Mouse (Mus musculus): ENCODE measurements around the gene Dennd1a.

The Dennd1a gene

DNA sequence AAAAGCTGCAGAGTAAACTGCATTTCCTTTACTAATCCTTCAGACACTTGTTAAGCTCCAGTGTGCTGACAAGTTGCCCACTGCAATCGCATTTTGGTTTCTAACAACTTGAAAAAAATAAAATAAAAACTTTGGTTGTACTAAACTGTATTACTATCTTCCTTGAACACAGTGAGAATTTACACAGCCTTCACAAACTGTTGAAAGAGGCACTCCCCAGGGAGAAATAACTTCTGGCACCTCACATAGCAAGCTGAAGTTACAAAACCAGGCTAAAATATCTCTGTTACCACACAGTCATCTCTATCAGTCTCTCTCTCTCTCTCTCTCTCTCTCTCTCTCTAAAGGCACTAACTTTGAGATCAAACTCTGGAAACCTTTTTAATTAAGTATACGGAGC is 63.4 kb downstream of the Dennd1a start:
- no peak for DNase-seq (ENCODE audit: low read depth)

DNA sequence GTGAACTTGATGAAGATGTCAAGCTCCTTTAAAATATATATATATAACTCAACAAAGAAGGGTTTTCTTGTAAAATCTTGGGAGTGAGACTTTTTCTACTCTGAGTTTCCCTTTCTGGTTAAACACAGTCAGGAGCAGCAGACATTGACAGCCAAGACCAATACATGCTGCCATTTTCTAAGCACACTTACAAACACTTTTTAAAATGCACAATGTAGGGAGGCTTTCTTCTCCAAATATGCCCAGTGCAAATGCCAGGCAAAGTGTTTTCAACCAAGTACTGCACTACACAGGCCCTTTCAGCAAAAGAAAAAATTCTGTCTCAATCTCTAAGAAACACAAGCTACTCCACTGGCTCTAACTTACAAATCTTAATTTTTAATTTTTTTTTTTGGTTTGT is 65.7 kb downstream of the Dennd1a start:
- DNase-seq (ENCODE audit: low read depth) = no peak

DNA sequence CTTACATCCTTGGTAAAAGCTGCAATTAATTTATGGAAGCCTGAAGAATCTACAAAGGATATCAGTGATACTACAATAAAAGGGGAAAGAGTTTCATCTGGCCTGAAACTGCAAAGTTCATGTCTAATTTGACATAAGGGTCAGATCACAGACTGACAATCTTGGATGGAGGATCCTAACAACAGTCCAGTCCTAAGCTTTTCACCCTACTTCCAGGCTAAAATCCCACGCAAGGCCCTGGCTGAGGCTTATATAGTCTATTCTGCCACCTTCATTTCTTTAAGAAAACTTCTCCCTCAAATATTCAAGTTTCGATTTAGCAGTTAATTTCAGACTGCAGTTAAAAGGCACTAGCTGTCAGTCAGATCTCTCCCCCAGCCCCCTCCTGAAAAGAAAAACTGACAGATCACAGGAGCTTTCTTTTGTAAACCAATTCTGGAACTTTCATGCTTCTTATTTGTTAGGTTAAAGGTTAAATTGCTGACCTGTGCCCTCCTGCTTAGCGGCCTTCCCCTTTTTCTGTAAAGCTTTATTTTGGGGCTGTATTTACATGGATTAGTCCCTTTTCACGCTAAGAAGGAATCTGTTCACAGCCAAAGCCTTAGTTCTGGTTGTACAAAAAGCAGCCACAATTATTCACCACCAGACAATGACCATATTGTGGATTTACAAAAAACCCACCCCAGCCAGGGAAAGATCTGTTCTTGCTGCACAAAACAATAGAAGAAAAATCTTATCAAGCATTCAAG is 66.3 kb downstream of the Dennd1a start:
- no peak for DNase-seq (ENCODE audit: low read depth)

GRCm38 (mm10) chr2:38219666-38220065 is 67.5 kb downstream of the Dennd1a start:
- no peak for DNase-seq (ENCODE audit: low read depth)

- DNase-seq (ENCODE audit: low read depth) = no peak
These were observed 74.1 kb downstream of the Dennd1a start for GRCm38 (mm10) chr2:38213041-38213440.

DNA sequence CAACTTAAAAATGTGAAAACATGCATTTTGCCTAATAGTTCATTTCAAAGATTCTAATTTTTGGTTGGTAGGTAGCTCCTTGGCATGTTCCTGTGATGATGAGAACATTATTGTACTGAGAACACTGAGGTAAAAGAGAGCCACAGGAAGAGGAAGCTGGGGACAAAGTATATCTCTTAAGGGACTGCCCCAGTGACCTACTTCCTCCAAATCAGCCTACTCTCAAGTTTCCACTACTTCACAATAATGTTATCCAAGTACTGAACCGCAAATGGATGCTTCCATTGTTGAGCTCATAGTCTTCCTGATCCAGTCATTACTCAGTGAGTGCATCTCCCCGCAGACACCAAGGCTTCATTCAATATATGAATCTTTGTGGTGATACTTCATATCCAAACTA is 75.8 kb downstream of the Dennd1a start:
- DNase-seq (ENCODE audit: low read depth) = no peak

GRCm38 (mm10) chr2:38207752-38208151 is 79.4 kb downstream of the Dennd1a start:
- DNase-seq (ENCODE audit: low read depth) = no peak

- no peak for DNase-seq (ENCODE audit: low read depth)
These were observed 81.9 kb downstream of the Dennd1a start for GRCm38 (mm10) chr2:38205281-38205680.

GRCm38 (mm10) chr2:38204696-38205095 is 82.5 kb downstream of the Dennd1a start:
- no peak for DNase-seq (ENCODE audit: low read depth)

DNA sequence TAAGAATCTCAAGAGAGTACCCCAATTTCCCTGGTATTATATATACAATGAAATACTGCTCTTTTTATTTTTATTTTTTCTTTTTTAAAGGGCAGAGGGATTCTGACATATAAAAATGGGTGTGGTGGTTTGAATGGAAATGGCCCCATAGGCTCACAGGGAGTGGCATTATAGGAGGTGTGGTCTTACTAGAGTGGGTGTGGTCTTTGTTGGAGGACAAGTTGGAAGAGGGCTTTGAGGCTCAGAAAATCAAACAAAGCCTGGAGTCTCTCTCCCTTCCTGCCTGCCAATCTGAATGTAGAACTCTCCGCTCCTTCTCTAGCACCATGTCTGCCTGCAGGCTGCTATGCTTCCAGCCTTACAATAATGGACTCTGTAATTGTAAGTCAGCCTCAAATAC is 89.1 kb downstream of the Dennd1a start:
- no peak for DNase-seq (ENCODE audit: low read depth)

GRCm38 (mm10) chr2:38196199-38197060 is 90.8 kb downstream of the Dennd1a start:
- no peak for DNase-seq (ENCODE audit: low read depth)

DNA sequence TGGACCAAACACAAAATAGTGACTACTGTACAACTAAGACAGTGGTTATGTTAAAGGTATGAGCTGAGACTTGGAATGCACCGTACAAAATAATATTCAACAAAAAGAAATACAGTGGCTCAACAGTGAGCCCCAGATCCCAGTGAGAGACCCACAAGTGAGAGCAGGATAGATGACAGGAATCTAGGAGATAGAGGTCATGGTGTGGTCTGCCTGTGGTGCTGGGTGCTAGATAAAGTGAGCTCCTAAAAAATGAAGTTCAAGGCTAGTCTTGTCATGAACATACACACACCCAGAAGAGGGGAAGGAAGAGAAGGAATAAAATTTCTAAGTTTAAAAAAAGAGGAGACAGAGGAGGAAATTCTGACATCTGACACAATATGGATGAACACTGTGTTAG is 95.2 kb downstream of the Dennd1a start:
- DNase-seq (ENCODE audit: low read depth) = no peak

GRCm38 (mm10) chr2:38191601-38192000 is 95.6 kb downstream of the Dennd1a start:
- no peak for DNase-seq (ENCODE audit: low read depth)

- DNase-seq (ENCODE audit: low read depth) = no peak
These were observed 100.8 kb downstream of the Dennd1a start for GRCm38 (mm10) chr2:38186438-38186837.

- DNase-seq (ENCODE audit: low read depth) = no peak
These were observed 102.2 kb downstream of the Dennd1a start for GRCm38 (mm10) chr2:38184977-38185376.

DNA sequence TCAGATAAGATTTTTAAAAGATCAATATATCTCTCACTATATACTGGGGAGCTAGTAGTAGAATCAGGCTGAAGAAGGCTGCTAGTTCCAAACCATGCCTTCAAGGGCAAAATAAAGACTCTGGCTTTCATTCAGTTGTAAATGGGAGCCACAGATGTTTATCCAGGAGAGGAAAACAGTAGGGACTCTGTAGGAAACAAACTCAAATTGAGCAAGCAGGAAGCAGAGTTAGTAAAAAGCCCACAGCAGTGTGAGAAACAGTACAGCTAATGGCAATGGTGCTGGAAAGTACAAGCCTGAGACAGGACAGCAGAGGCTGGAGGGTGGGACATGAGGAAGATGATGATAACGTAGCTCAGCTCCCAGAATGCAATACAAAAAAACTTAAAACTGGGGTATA is 103.3 kb downstream of the Dennd1a start:
- DNase-seq (ENCODE audit: low read depth) = no peak

DNA sequence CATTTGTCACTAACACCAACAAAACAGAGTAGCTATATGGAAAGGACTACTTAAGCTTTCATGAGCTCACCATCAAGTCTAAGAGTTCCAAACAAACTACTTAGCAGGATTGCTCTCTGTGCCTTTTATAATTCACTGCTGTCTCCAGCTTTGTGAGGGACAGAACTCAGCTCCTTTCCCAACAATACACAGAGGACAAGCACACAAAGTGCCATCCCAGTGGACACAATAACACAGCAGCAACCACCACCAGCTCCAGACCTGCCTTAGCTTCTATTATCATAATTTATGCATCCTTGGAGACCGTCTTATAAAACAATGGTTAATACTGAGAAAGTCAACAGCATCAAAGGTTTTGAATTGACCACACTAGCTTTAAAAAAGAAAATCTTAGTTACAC is 104.9 kb downstream of the Dennd1a start:
- DNase-seq (ENCODE audit: low read depth) = no peak

GRCm38 (mm10) chr2:38177583-38177978 is 109.6 kb downstream of the Dennd1a start:
- DNase-seq (ENCODE audit: low read depth) = no peak

GRCm38 (mm10) chr2:38176870-38177582 is 110.2 kb downstream of the Dennd1a start:
- DNase-seq (ENCODE audit: low read depth) = no peak

DNA sequence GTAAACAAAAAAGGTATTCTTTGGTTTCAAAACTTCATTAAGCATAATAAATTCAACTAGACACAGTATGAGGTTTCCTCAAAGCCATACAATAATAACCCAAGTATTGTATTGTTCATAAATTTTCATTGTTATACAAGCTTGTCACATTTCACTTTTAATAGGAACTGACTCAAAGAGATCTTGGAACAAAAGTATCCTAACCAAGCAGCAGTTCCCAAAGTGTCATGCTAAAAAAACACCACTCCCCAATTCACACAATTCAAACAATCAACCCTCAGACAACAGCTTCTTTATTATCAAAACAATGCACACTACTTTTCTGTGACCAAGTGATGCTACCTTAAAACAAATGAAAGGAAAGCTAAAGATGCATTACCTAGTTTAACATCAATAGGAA is 111.9 kb downstream of the Dennd1a start:
- no peak for DNase-seq (ENCODE audit: low read depth)

- DNase-seq (ENCODE audit: low read depth) = no peak
These were observed 118.6 kb downstream of the Dennd1a start for GRCm38 (mm10) chr2:38168606-38169005.

DNA sequence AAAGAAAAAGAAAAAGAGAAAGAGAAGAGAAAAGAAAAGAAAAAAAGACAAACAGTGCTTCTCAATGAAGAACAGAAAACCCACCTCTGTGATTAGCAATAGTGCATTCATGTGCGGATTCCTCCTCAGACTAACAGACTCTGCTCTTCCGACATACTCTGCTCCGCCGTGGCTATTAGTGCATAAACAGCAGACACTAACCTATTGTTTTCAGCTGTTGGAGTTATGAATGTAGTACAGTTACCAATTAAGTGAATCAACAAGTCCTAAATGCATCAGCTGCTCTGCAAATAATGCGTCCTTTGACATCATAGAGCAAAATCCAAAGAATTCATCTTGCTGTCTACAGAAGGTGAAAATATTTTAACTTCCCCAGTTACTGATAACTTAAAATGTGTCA is 121.2 kb downstream of the Dennd1a start:
- DNase-seq (ENCODE audit: low read depth) = no peak
